Mouse (Mus musculus) spleen, postnatal 36 days (tissue): ENCODE results near the gene Gpr45.
"Not testable (repeated sequence)": the region's sequence is repeated elsewhere in the genome, so short reads cannot be mapped to it uniquely, and the experiment has no call there.

Source experiments
- DNase-seq, 2 experiments: peaks; one replicate each; pipeline ENCODE4 v3.0.0; 2022; ENCODE audit warnings: low spot score in 2 of 2, mixed read lengths in 1 of 2

Gpr45 gene

GRCm38 (mm10) chr1:42952734-42953481, at the start of gene Gpr45:
TSS of gene Gpr45 (plus strand) at chr1:42952872.
- DNase-seq = peak; percentile 5 to 27

GRCm38 (mm10) chr1:42905148-42905547, 47.5 kb upstream of the Gpr45 start:
- DNase-seq = no peak

DNA sequence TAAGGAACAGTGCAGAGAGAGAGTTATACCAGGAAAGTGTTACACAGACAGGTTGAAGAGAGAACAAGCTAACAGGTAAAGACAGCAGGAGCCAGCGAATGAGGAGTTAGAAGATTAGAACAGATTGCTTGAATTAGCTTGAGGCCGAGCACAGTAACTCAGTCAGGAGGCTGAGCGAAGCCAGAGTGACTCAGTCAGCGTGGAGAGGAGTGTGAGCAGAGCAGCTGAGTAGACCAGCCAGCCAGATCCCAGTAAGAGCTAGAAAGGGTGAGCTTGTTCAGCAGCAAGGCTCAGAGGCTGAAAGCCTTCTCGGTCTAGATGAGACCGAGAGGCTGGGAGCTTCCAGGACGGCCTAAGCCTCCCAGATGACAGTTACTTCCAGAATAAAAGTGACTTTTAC, 46.0 kb upstream of the Gpr45 start:
- no peak for DNase-seq

DNA sequence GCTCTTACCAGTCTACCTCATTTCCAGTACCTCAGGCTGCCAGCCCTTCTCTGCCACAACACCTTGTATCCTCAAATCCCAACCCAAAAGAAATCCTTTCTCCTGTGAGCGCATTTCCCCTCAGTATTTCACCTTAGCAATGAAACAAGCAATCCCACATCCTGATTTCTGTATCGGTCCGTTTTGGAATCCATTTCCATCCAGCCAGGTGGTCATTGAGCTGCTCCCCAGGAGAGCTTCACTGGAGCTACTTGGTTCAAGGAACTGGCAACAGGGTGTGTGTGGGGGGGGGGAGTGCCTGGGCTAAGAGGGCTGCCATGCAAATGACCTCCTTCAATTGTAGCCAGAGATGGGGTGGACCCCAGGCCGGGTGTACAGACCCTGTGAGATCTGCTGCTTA, 45.5 kb upstream of the Gpr45 start:
- DNase-seq = no peak

GRCm38 (mm10) chr1:42915062-42915461, 37.6 kb upstream of the Gpr45 start:
- DNase-seq = no peak

DNA sequence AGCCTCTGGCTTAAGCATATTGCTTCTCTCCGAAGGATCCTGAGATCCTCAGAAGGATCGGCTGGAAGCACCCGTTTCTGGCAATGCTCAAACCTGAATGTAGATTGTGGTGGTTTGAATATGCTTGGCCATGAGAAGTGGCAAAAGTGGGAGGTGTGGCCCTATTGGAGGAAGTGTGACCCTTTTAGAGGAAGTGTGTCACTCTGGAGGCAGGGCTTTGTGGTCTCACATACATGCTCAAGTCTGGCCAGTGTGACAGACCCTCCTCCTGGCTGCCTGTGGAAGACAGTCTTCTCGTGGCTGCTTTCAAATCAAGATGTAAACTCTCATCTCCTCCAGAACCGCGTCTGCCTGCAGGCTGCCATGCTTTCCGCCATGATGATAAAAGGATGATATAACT, 36.0 kb upstream of the Gpr45 start:
- DNase-seq = no peak

- DNase-seq = no peak
Observed at GRCm38 (mm10) chr1:42917908-42918307, 34.8 kb upstream of the Gpr45 start.

GRCm38 (mm10) chr1:42923924-42924323, 28.7 kb upstream of the Gpr45 start:
- no peak for DNase-seq

- no peak for DNase-seq
Observed at GRCm38 (mm10) chr1:42933613-42934012, 19.1 kb upstream of the Gpr45 start.

DNA sequence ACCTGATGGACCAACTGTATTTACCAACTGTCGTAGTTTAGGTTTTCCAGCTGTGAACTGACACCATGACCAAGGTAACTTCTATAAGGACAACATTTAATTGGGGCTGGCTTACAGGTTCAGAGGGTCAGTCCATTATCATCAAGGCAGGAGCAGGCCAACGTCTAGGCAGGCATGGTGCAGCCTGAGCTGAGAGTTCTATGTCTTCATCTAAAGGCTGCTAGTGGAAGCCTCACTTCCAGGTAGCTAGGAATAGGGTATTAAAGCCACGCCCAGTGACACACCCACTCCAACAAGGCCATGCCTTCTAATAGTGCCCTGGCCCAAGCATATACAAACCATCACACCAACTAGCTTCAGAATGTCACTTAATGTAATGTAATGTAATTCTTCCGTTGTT, 4.2 kb upstream of the Gpr45 start:
- DNase-seq = no peak

GRCm38 (mm10) chr1:42953482-42953822, 780 bp downstream of the Gpr45 start:
- DNase-seq = no peak

- no peak for DNase-seq
Observed at GRCm38 (mm10) chr1:42956828-42957227, 4.2 kb downstream of the Gpr45 start.

DNA sequence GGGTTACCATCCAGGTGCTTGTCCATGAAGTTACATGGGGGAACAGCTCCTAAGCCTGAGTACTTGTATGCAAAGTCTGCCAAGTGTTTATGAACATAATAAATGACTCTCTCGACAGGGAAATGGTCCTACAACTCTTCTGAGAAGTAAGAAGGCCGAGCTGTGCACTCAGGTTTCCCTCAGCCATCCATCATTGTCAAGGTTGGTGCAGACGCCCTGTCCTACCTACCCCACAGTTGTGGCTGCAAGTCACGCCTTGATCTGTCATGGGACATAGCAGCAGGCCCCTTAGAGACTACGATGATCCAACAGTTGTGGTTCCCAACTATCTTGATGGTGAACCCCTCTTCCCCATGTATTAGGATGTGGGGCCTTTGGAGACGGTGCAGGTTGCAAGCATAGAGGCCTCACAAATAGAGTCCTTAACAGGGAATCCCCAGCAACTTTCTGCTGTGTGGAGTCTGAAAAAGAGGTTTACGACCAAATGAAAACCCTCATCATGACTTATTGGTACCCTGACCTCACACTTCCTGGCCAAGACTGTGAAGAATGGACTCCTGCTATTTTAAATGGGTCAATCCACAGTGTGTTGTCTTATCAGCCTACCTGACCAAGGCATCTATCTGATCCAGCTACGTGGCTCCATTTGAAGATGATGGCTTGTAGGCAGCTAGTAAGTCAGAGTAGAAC, 30.6 kb downstream of the Gpr45 start:
- no peak for DNase-seq

- DNase-seq = no peak
Observed at GRCm38 (mm10) chr1:42984119-42984518, 31.4 kb downstream of the Gpr45 start.

DNA sequence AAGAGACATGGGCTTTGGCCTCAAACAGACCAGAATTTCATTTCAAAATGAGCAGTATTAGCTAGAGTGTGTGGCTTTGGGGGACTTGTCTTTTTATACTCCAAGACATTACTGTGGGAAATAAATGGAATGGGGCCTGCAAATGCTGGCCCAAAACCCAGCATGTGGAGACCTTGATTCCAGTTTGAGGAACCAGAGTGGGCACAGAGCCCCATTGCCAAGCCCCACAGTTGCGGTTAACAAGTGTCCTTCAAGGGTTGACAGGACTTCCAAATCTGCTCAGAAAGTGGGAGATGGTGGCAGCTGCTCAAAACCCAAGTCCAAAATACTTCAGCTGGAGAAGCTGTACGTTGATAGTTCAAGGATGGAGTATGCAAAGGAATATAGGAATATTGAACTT, 36.3 kb downstream of the Gpr45 start:
- DNase-seq = no peak

GRCm38 (mm10) chr1:43006051-43006514, 53.4 kb downstream of the Gpr45 start:
- DNase-seq = no peak

DNA sequence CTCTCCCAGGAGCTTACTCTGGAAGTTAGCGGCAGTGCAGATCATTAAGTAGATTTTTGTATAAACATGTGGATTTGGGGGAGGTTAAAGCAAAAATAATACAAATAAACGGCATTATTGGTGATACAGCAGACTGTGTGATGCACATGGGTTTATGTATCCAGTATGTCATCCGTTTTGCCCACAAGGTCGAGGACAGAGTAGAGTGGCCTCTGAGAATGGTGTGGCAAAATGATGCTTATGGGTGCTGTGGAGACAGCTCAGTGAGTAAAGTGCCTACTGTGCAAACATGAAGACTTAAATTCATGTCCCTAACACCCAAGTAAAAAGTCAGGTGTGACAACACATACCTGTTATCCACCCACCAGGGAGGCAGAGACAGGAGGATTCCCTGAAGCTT, 53.9 kb downstream of the Gpr45 start:
- no peak for DNase-seq

GRCm38 (mm10) chr1:43010461-43010860, 57.8 kb downstream of the Gpr45 start:
- no peak for DNase-seq

GRCm38 (mm10) chr1:43015153-43015685, 62.5 kb downstream of the Gpr45 start:
- DNase-seq = not testable (repeated sequence)

GRCm38 (mm10) chr1:43036014-43036413, 83.3 kb downstream of the Gpr45 start:
- DNase-seq = no peak

GRCm38 (mm10) chr1:43042271-43042670, 89.6 kb downstream of the Gpr45 start:
- DNase-seq = no peak

DNA sequence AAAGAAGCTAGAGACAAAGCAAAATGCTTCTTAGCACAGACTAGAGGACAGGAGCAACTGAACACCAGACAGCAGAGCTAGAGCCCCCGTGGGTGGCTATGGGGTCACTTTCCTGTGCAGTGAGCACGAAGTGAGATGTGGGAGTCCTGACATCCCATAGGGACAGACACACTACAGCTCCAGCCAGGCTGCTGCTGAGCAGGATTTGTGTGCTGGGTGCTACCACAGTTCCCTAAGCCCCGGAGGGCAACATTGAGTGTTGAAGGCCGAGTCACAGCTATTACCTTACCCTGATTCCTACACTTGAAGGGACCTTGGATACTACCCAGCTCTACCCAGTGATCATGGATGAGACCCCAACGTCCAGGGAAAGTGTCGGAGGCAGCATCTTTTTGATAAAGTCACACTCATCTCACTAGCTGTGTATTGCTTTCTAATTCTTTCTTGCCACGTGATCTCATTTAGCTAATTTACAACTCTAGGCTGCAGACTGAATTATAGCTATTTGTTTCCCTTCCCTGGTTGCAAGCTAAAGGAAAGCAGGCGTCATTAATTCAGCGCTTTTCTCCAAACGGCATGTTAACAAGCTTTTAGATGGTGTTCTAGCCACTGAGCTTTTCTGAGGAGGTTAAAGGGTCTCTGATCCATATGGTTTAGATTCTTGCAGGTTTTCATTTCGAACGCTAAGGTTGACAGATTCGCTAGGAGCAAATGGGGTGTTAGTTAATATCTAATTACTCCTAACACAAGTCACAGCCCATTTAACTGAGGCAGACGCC, 92.7 kb downstream of the Gpr45 start:
- no peak for DNase-seq
